Comparison of ENCODE assay signal across 10 mouse cellular contexts in genomic region chr11:68719096-68719648, GRCm38 (mm10). TPM values are rescaled to one million over a fixed set of nuclear protein-coding genes. Genes with fewer than 3 reads are reported as not detected.
A peak's percentile ranks its signal among the peaks of the same experiment; 100 is the strongest.
DNase-seq lines count a peak whose midpoint lies in the region; ATAC-seq and TF ChIP-seq lines count a peak whose summit lies in the region.
"Had no signal": no experiment of that assay in that cellular context is flagged by ENCODE, and none has a peak within 500 bp of the region (broad histone marks: within the 10 kb centered on the region; RNA-seq: fewer than 3 reads in every experiment).

No protein-coding gene starts in this region.

- no peak overlapping the region for H3K4me3 ChIP-seq in embryonic facial prominence, embryonic 14.5 days (ENCODE audit: low read depth, low read length)
- no peak overlapping the region for H3K4me3 ChIP-seq in embryonic facial prominence, embryonic 10.5 days
- H3K4me3 ChIP-seq in kidney, adult 2 months (ENCODE audit: insufficient read depth, low read depth, low read length): no peak overlapping the region
- H3K4me3 ChIP-seq in forebrain, embryonic 16.5 days (replicated peaks; ENCODE audit: low read length): no peak overlapping the region
- H3K4me3 ChIP-seq: neural tube, embryonic 12.5 days had no signal

- no peak overlapping the region for H3K9ac ChIP-seq in embryonic facial prominence, embryonic 14.5 days (ENCODE audit: low read depth, low read length)
- H3K9ac ChIP-seq in forebrain, embryonic 16.5 days (replicated peaks; ENCODE audit: low read depth, low read length): no peak overlapping the region
- H3K9ac ChIP-seq: neural tube, embryonic 12.5 days had no signal

- peak; percentile 84 for DNase-seq in embryonic facial prominence, embryonic 14.5 days (ENCODE audit: low spot score)
- DNase-seq in embryonic facial prominence, embryonic 10.5 days (ENCODE audit: low spot score): no peak
- peak; percentile 28 to 51 for DNase-seq in spleen, postnatal 36 days (ENCODE audit: low spot score in 2 of 2)
- DNase-seq in spleen, adult 18-20 months: no peak
- DNase-seq in kidney, adult 2 months: peak; percentile 66
- peak; percentile 81 for DNase-seq in skeletal muscle tissue, adult 2 months (ENCODE audit: low read depth, low spot score)
- no peak for DNase-seq in embryo, embryonic 9.5 days (ENCODE audit: extremely low spot score)

- peak; percentile 60; the same call in 1 of the 2 replicates for ATAC-seq in embryonic facial prominence, embryonic 14.5 days (ENCODE audit: low read depth)
- no peak for ATAC-seq in forebrain, embryonic 16.5 days
- ATAC-seq: CD4-positive, CD25-positive, alpha-beta regulatory T cell, adult 4 months had no signal

- peaks cover 18% of the 10 kb centered on the region for H3K4me1 ChIP-seq in embryonic facial prominence, embryonic 14.5 days (ENCODE audit: control insufficient read depth, insufficient read depth, low read length)
- H3K4me1 ChIP-seq in embryonic facial prominence, embryonic 10.5 days: peaks cover 20% of the 10 kb centered on the region
- no peaks in the 10 kb centered on the region for H3K4me1 ChIP-seq in kidney, adult 2 months (ENCODE audit: control insufficient read depth, insufficient read depth, low read length)
- peaks cover 6% of the 10 kb centered on the region for H3K4me1 ChIP-seq in forebrain, embryonic 16.5 days (replicated peaks; ENCODE audit: control insufficient read depth, insufficient read depth, low read length)

- H3K4me2 ChIP-seq in embryonic facial prominence, embryonic 14.5 days (ENCODE audit: low read depth, low read length): no peak overlapping the region
- no peak overlapping the region for H3K4me2 ChIP-seq in forebrain, embryonic 16.5 days (ENCODE audit: low read length)
- H3K4me2 ChIP-seq: neural tube, embryonic 12.5 days had no signal

- no peak overlapping the region; the same call in 1 of the 2 replicates for H3K27ac ChIP-seq in embryonic facial prominence, embryonic 14.5 days (replicated peaks; ENCODE audit: low read depth, low read length)
- H3K27ac ChIP-seq in embryonic facial prominence, embryonic 10.5 days (replicated peaks): no peak overlapping the region
- no peak overlapping the region for H3K27ac ChIP-seq in kidney, adult 2 months (ENCODE audit: insufficient read depth, low read depth, low read length)
- no peak overlapping the region for H3K27ac ChIP-seq in forebrain, embryonic 16.5 days (ENCODE audit: low read length)
- H3K27ac ChIP-seq: neural tube, embryonic 12.5 days had no signal

- TF ChIP-seq POLR2A in kidney, adult 2 months (IDR thresholded peaks at IDR 0.05; ENCODE audit: low read depth, low read length): no peak

- WGBS in embryonic facial prominence, embryonic 14.5 days: 72% methylated on average over 4 of the region's 4 CpGs
- WGBS in embryonic facial prominence, embryonic 10.5 days: 85% methylated on average over 4 of the region's 4 CpGs
- WGBS in kidney, adult 2 months: 80% methylated on average over 4 of the region's 4 CpGs
- WGBS in forebrain, embryonic 16.5 days: 80% methylated on average over 4 of the region's 4 CpGs

- no peaks in the 10 kb centered on the region for H3K27me3 ChIP-seq in embryonic facial prominence, embryonic 14.5 days (replicated peaks; ENCODE audit: control insufficient read depth, insufficient read depth, low read length)
- H3K27me3 ChIP-seq in embryonic facial prominence, embryonic 10.5 days (replicated peaks; ENCODE audit: low read depth, poor library complexity, severe bottlenecking): no peaks in the 10 kb centered on the region
- no peaks in the 10 kb centered on the region for H3K27me3 ChIP-seq in kidney, adult 2 months (replicated peaks; ENCODE audit: control insufficient read depth, insufficient read depth, low read length)
- H3K27me3 ChIP-seq in forebrain, embryonic 16.5 days (replicated peaks; ENCODE audit: control insufficient read depth, insufficient read depth, low read length): no peaks in the 10 kb centered on the region
- H3K27me3 ChIP-seq: neural tube, embryonic 12.5 days had no signal

- H3K36me3 ChIP-seq in embryonic facial prominence, embryonic 14.5 days (ENCODE audit: control insufficient read depth, insufficient read depth, low read length): peaks cover 44% of the 10 kb centered on the region
- peaks cover 85% of the 10 kb centered on the region for H3K36me3 ChIP-seq in embryonic facial prominence, embryonic 10.5 days (replicated peaks)
- H3K36me3 ChIP-seq in kidney, adult 2 months (ENCODE audit: control insufficient read depth, insufficient read depth, low read length): no peaks in the 10 kb centered on the region
- H3K36me3 ChIP-seq in forebrain, embryonic 16.5 days (ENCODE audit: control insufficient read depth, insufficient read depth): peaks cover 6% of the 10 kb centered on the region

- TF ChIP-seq CTCF in kidney, adult 2 months (conservative IDR thresholded peaks at IDR 0.05; ENCODE audit: insufficient read depth, insufficient read length, low read depth, low read length): no peak

- no peaks in the 10 kb centered on the region for H3K9me3 ChIP-seq in embryonic facial prominence, embryonic 14.5 days (ENCODE audit: control insufficient read depth, low read length)
- H3K9me3 ChIP-seq in embryonic facial prominence, embryonic 10.5 days: no peaks in the 10 kb centered on the region
- no peaks in the 10 kb centered on the region for H3K9me3 ChIP-seq in forebrain, embryonic 16.5 days (ENCODE audit: control insufficient read depth, low read length)
- H3K9me3 ChIP-seq: neural tube, embryonic 12.5 days had no signal

RNA-seq across cellular contexts. Expression of gene Myh10, which starts 27.8 kb away (rescaled TPM):
- 103 and 117 TPM in 2 replicates for polyA plus RNA-seq in embryonic facial prominence, embryonic 14.5 days (2014; fragmentation: Nextera tagmentation; extraction: Ambion mirVana)
- 161 and 164 TPM in 2 replicates for polyA plus RNA-seq in embryonic facial prominence, embryonic 10.5 days (2016; fragmentation: Nextera tagmentation; extraction: Ambion mirVana)
- polyA plus RNA-seq in kidney, adult 2 months (2012; rRNA removed): 32.4 and 33.7 TPM in 2 replicates
- 136 and 141 TPM in 2 replicates for polyA plus RNA-seq in forebrain, embryonic 16.5 days (2015; fragmentation: Nextera tagmentation; extraction: Ambion mirVana)

Comparison
In these comparisons a context has a peak if more than half of its experiments do, and no peak if none do; other contexts are left out.
1. DNase-seq: peak in embryonic facial prominence, embryonic 14.5 days (single experiment), spleen, postnatal 36 days (2 of 2), kidney, adult 2 months (single experiment) and skeletal muscle tissue, adult 2 months (single experiment); none in embryonic facial prominence, embryonic 10.5 days (single experiment), spleen, adult 18-20 months (0 of 2) and embryo, embryonic 9.5 days (single experiment).